Mouse (Mus musculus): ENCODE data around the gene Prmt1. TPM values are rescaled to one million over a fixed set of nuclear protein-coding genes. Genes with fewer than 3 reads are reported as not detected.

Gene Prmt1
- polyA plus RNA-seq, 1 experiment from 2014 or later = 706 TPM

- H3K4me3 ChIP-seq (replicated peaks) = 0 out of 2 replicates have a peak overlapping the region, but pooled peaks have one; percentile 1
- no peaks in the 10 kb centered on the region for H3K9me3 ChIP-seq
- peak overlapping the region; percentile 80 for H3K4me2 ChIP-seq
- peaks cover 51% of the 10 kb centered on the region for H3K36me3 ChIP-seq
- no peak overlapping the region for H3K9ac ChIP-seq (replicated peaks)
- no peak for ATAC-seq (ENCODE audit: insufficient number of reproducible peaks, insufficient read depth, low FRiP score, low TSS enrichment, low read depth)
- 27% methylated on average over 6 of the region's 6 CpGs for WGBS
- peak overlapping the region; percentile 81 for H3K27ac ChIP-seq
- peaks cover 28% of the 10 kb centered on the region for H3K4me1 ChIP-seq (replicated peaks)
- H3K27me3 ChIP-seq = no peaks in the 10 kb centered on the region
Observed at GRCm38 (mm10) chr7:44975117-44975419, 11.3 kb downstream of the Prmt1 start.

- WGBS = 2% methylated on average over 22 of the region's 22 CpGs
- Histone ChIP-seq H3K27me3 (no peaks in the 10 kb centered on the region), H3K4me2 (peak within 1 kb of the TSS; percentile 80), H3K9me3 (no peaks in the 10 kb centered on the region), H3K4me1 (replicated peaks) (peaks cover 31% of the 10 kb centered on the region), H3K9ac (replicated peaks) (peak within 1 kb of the TSS; percentile 52), H3K27ac (peak within 1 kb of the TSS; percentile 81), H3K36me3 (peaks cover 46% of the 10 kb centered on the region), H3K4me3 (replicated peaks) (peak within 1 kb of the TSS; percentile 56)
- ATAC-seq (ENCODE audit: insufficient number of reproducible peaks, insufficient read depth, low FRiP score, low TSS enrichment, low read depth) = peak; percentile 16; the same call in 1 of the 2 replicates
Observed at GRCm38 (mm10) chr7:44974383-44975116, 11.8 kb downstream of the Prmt1 start, which contains the start of gene Cpt1c. Cpt1c (minus strand) TSS chr7:44974851.

- 44% methylated on average over 14 of the region's 14 CpGs for WGBS
- ATAC-seq (ENCODE audit: insufficient number of reproducible peaks, insufficient read depth, low FRiP score, low TSS enrichment, low read depth) = no peak
Observed at GRCm38 (mm10) chr7:44973415-44974130, 12.8 kb downstream of the Prmt1 start.

GRCm38 (mm10) chr7:44971142-44971541 is 15.2 kb downstream of the Prmt1 start:
- H3K27ac ChIP-seq = peak overlapping the region; percentile 92; the same call in 1 of the 2 replicates
- WGBS = 76% methylated on average over 7 of the region's 7 CpGs
- no peak for ATAC-seq (ENCODE audit: insufficient number of reproducible peaks, insufficient read depth, low FRiP score, low TSS enrichment, low read depth)

More at GRCm38 (mm10) chr7:44973415-44974130, 12.8 kb downstream of the Prmt1 start:
- Histone ChIP-seq H3K4me1 (replicated peaks) (peaks cover 32% of the 10 kb centered on the region), H3K4me3 (replicated peaks) (peak overlapping the region; percentile 56), H3K4me2 (peak overlapping the region; percentile 80), H3K36me3 (peaks cover 36% of the 10 kb centered on the region), H3K9me3 (no peaks in the 10 kb centered on the region), H3K27me3 (no peaks in the 10 kb centered on the region), H3K27ac (peak overlapping the region; percentile 81), H3K9ac (replicated peaks) (peak overlapping the region; percentile 52)

GRCm38 (mm10) chr7:44970231-44970691 is 16.1 kb downstream of the Prmt1 start:
- 0% methylated on average over 36 of the region's 36 CpGs for WGBS
- peak overlapping the region; percentile 55 for H3K4me3 ChIP-seq (replicated peaks)
- no peaks in the 10 kb centered on the region for H3K9me3 ChIP-seq
- ATAC-seq (ENCODE audit: insufficient number of reproducible peaks, insufficient read depth, low FRiP score, low TSS enrichment, low read depth) = peak; percentile 94
- peaks cover 30% of the 10 kb centered on the region for H3K36me3 ChIP-seq
- no peaks in the 10 kb centered on the region for H3K27me3 ChIP-seq
- H3K27ac ChIP-seq = peak overlapping the region; percentile 92
- peak overlapping the region; percentile 81 for H3K4me2 ChIP-seq
- peak overlapping the region; percentile 72 for H3K9ac ChIP-seq (replicated peaks)
- peaks cover 28% of the 10 kb centered on the region for H3K4me1 ChIP-seq (replicated peaks)

More at GRCm38 (mm10) chr7:44971142-44971541, 15.2 kb downstream of the Prmt1 start:
- H3K27me3 ChIP-seq = no peaks in the 10 kb centered on the region
- H3K36me3 ChIP-seq = peaks cover 30% of the 10 kb centered on the region
- H3K4me3 ChIP-seq (replicated peaks) = peak overlapping the region; percentile 55
- H3K4me1 ChIP-seq (replicated peaks) = peaks cover 32% of the 10 kb centered on the region
- H3K9ac ChIP-seq (replicated peaks) = peak overlapping the region; percentile 72
- H3K4me2 ChIP-seq = peak overlapping the region; percentile 81
- H3K9me3 ChIP-seq = no peaks in the 10 kb centered on the region

GRCm38 (mm10) chr7:44966638-44967037 is 19.7 kb downstream of the Prmt1 start:
- peaks cover 58% of the 10 kb centered on the region for H3K36me3 ChIP-seq
- 74% methylated on average over 15 of the region's 15 CpGs for WGBS

GRCm38 (mm10) chr7:44965975-44966374 is 20.4 kb downstream of the Prmt1 start:
- Histone ChIP-seq H3K4me1 (replicated peaks) (peaks cover 7% of the 10 kb centered on the region), H3K4me3 (replicated peaks) (no peak overlapping the region), H3K4me2 (no peak overlapping the region), H3K9ac (replicated peaks) (no peak overlapping the region), H3K27me3 (no peaks in the 10 kb centered on the region), H3K27ac (no peak overlapping the region), H3K36me3 (peaks cover 65% of the 10 kb centered on the region), H3K9me3 (no peaks in the 10 kb centered on the region)
- WGBS = 77% methylated on average over 7 of the region's 7 CpGs
- no peak for ATAC-seq (ENCODE audit: insufficient number of reproducible peaks, insufficient read depth, low FRiP score, low TSS enrichment, low read depth)

More at GRCm38 (mm10) chr7:44966638-44967037, 19.7 kb downstream of the Prmt1 start:
- no peak overlapping the region for H3K4me2 ChIP-seq
- H3K27me3 ChIP-seq = no peaks in the 10 kb centered on the region
- no peak overlapping the region for H3K9ac ChIP-seq (replicated peaks)
- H3K27ac ChIP-seq = no peak overlapping the region
- H3K9me3 ChIP-seq = no peaks in the 10 kb centered on the region
- no peak for ATAC-seq (ENCODE audit: insufficient number of reproducible peaks, insufficient read depth, low FRiP score, low TSS enrichment, low read depth)
- H3K4me1 ChIP-seq (replicated peaks) = peaks cover 13% of the 10 kb centered on the region
- no peak overlapping the region for H3K4me3 ChIP-seq (replicated peaks)

- no peak overlapping the region for H3K9ac ChIP-seq (replicated peaks)
- no peaks in the 10 kb centered on the region for H3K9me3 ChIP-seq
- peaks cover 72% of the 10 kb centered on the region for H3K36me3 ChIP-seq
- no peak for ATAC-seq (ENCODE audit: insufficient number of reproducible peaks, insufficient read depth, low FRiP score, low TSS enrichment, low read depth)
- peaks cover 4% of the 10 kb centered on the region; the same call in 1 of the 2 replicates for H3K4me1 ChIP-seq (replicated peaks)
- WGBS = 96% methylated on average over 13 of the region's 13 CpGs
- no peak overlapping the region for H3K4me3 ChIP-seq (replicated peaks)
- H3K27ac ChIP-seq = no peak overlapping the region
- H3K4me2 ChIP-seq = no peak overlapping the region
- no peaks in the 10 kb centered on the region for H3K27me3 ChIP-seq
Observed at GRCm38 (mm10) chr7:44964990-44965389, 21.4 kb downstream of the Prmt1 start.

GRCm38 (mm10) chr7:44962831-44963230 is 23.5 kb downstream of the Prmt1 start:
- Histone ChIP-seq H3K27me3 (no peaks in the 10 kb centered on the region), H3K9me3 (no peaks in the 10 kb centered on the region), H3K27ac (no peak overlapping the region), H3K4me1 (replicated peaks) (no peaks in the 10 kb centered on the region), H3K4me2 (no peak overlapping the region), H3K9ac (replicated peaks) (no peak overlapping the region), H3K36me3 (peaks cover 77% of the 10 kb centered on the region), H3K4me3 (replicated peaks) (no peak overlapping the region)
- WGBS = 87% methylated on average over 5 of the region's 5 CpGs
- no peak for ATAC-seq (ENCODE audit: insufficient number of reproducible peaks, insufficient read depth, low FRiP score, low TSS enrichment, low read depth)

- 0 out of 2 replicates have a peak overlapping the region, but pooled peaks have one; percentile 18 for H3K9ac ChIP-seq (replicated peaks)
- H3K4me2 ChIP-seq = no peak overlapping the region
- no peak for ATAC-seq (ENCODE audit: insufficient number of reproducible peaks, insufficient read depth, low FRiP score, low TSS enrichment, low read depth)
- no peaks in the 10 kb centered on the region for H3K9me3 ChIP-seq
- H3K36me3 ChIP-seq = peaks cover 74% of the 10 kb centered on the region
- no peaks in the 10 kb centered on the region for H3K4me1 ChIP-seq (replicated peaks)
- 67% methylated on average over 8 of the region's 8 CpGs for WGBS
- H3K27me3 ChIP-seq = no peaks in the 10 kb centered on the region
- no peak overlapping the region for H3K27ac ChIP-seq
- H3K4me3 ChIP-seq (replicated peaks) = no peak overlapping the region
Observed at GRCm38 (mm10) chr7:44962337-44962736, 24.0 kb downstream of the Prmt1 start.

- Histone ChIP-seq H3K27me3 (no peaks in the 10 kb centered on the region), H3K36me3 (peaks cover 58% of the 10 kb centered on the region), H3K4me3 (replicated peaks) (no peak overlapping the region), H3K27ac (no peak overlapping the region), H3K9ac (replicated peaks) (no peak overlapping the region), H3K9me3 (no peaks in the 10 kb centered on the region), H3K4me2 (no peak overlapping the region), H3K4me1 (replicated peaks) (no peaks in the 10 kb centered on the region)
- WGBS = 92% methylated on average over 13 of the region's 13 CpGs
- ATAC-seq (ENCODE audit: insufficient number of reproducible peaks, insufficient read depth, low FRiP score, low TSS enrichment, low read depth) = no peak
Observed at GRCm38 (mm10) chr7:44960512-44960910, 25.9 kb downstream of the Prmt1 start.
